Mouse (Mus musculus): ENCODE results near the gene Mcemp1.

Mcemp1 gene

GRCm38 (mm10) chr8:3671980-3672491 is 6.5 kb downstream of the Mcemp1 start, which contains the start of gene Fcor:
Gene Fcor, minus strand, starts transcription at chr8:3672362.
- DNase-seq (ENCODE audit: low read depth): peak; percentile 91

DNA sequence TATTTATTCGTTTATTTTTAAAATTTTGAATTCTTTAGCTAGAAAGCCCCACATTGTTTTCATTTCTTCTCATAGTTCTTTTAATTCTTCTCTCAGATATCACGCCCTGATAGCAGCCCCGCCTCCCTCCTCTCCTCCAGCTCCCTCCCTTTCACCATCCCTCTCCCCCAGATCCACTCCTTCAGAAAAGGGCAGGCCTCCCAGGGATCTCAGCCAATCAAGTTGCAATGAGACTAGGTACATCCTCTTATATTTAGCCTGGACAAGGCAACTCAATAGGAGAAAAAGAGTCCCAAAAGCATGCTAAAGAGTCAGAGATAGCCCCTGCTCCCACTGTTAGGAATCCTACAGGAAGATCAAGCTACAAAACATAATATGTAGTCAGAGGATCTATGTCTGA is 9.1 kb downstream of the Mcemp1 start:
- no peak for DNase-seq (ENCODE audit: low read depth)

DNA sequence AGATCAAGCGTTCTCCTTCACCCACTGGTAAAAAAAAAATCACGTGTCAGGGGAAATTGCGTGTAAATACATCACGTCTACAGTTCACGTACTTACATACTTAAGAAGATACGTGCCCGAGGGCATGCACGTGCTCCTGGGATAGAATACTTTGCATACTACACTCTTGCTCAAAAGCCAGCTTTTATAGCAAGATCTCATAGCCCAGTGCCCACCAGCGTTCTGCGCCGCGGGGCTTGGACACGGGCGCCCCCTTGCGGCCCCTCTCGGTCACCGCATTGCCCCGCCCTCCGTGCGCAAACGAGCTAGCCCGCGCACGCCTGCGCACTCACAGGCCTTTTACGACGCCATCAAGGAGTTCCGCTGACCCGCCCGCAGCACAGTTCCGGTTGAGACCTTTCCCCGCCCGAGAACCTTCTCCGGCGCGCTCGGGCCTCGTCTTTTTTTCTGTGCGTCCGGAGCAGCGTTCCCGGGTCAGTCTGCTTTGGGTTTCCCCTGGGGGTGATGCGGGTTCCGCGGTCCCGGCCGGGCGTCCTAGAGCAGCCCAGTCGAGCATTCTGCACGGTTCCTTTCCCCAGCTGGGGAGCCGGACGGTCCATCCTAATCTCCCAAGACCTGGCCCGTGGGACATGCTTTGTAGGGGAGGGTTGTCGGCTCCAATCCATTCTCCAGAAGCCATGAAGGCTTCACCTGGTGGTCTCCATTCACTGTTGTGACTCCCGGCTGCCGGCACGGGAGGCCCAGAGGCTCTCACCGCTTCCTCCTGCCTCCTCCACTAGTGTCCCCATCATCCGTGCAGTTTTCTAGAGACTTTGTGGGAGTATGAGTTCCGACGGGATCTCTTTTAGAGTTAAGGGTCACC is 10.8 kb downstream of the Mcemp1 start, which contains the start of gene Trappc5:
TSS of gene Trappc5 (plus strand) at position 169 of the 862 bp plus-strand sequence.
- DNase-seq (ENCODE audit: low read depth): peak; percentile 96

DNA sequence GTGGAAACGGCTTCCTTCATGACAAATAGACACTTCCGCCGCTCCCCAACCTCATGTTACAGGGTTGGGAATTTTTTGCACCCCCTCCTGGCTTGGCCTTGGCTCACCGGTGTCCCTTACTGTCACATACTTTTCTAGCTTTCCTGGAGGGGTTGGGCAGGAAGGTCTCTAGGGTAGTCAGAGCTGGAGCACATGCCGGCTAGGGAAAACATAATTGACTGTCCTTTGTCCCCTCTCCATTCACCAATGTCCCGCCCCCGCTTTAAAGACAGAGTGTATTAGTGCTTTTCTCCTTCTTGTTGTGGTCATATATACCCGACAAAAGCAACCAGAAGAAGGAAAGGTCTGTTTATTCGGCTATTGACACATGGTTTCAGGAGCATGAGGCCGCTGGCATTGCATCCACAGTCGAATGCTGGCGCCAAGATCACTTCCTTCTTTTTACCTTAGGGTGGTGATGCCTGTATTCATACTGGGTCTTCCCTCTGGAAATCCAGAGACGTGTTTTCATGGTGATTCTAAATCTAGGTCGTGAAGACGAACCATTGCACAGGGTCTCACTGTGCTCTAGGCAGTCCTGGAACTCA is 11.5 kb downstream of the Mcemp1 start:
- peak; percentile 57 for DNase-seq (ENCODE audit: low read depth)

DNA sequence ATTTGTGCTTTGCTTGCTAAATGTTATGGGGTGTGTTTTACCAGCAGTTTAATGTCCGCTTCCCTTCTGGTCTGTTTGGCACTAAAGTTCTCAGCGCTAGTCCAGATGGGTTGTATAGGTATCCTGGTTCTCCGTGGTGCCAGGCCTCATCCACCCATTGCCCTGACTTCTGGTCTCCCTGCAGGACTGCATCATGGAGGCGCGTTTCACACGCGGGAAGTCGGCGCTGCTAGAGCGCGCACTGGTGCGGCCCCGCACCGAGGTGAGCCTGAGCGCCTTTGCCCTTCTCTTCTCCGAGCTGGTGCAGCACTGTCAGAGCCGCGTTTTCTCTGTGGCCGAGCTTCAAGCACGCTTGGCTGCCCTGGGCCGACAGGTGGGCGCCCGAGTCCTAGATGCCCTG is 13.3 kb downstream of the Mcemp1 start:
- no peak for DNase-seq (ENCODE audit: low read depth)

DNA sequence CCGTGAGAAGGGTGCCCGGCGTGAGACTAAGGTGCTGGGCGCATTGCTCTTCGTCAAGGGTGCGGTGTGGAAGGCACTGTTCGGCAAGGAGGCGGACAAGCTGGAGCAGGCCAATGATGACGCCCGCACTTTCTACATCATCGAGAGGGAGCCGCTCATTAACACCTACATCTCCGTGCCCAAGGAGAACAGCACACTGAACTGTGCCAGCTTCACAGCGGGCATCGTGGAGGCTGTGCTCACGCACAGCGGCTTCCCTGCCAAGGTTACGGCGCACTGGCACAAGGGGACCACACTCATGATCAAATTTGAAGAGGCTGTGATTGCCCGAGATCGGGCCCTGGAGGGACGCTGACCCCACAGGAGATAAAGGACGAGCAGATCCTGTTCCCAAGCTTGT is 13.7 kb downstream of the Mcemp1 start:
- no peak for DNase-seq (ENCODE audit: low read depth)

- no peak for DNase-seq (ENCODE audit: low read depth)
Measured at GRCm38 (mm10) chr8:3679656-3680055, 14.1 kb downstream of the Mcemp1 start.

GRCm38 (mm10) chr8:3682435-3682834 is 16.9 kb downstream of the Mcemp1 start:
- no peak for DNase-seq (ENCODE audit: low read depth)

DNA sequence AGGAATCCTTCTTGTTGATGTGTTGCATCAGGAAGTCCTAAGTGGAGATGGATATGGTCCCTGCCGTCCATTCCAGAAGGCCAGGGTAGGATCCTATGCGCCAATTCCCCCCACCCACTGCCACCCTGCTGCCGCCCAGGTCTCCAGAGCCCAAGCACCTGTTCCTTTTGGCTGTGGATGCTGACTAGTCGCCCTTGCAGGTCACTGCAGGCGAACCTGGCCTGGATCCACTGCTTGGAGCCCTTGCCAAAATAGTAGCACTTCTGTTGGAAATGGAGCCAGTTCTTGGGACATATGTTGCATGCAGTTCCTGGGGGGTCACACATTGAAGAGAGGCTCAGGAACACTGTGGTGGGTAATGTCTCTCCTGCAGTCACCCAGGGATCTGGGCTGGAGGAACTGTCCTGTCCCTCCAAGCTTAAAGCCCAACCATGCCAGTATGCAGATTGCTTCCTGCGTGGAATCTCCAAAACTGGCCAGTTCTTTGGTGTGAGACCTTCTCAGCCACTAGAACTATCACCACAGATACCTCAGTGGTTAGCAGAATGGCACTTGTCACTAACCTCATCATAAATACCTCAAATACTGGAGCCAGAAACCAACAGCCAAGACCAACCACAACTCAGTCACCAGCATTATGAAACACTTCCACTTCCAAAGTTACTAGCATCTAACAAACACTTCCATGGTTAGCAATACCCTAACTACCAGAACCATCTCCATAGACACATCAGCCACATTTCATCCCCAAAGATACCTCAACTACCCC is 18.0 kb downstream of the Mcemp1 start:
- DNase-seq (ENCODE audit: low read depth): no peak

- DNase-seq (ENCODE audit: low read depth): no peak
Measured at GRCm38 (mm10) chr8:3684530-3684929, 19.0 kb downstream of the Mcemp1 start.

- DNase-seq (ENCODE audit: low read depth): no peak
Measured at GRCm38 (mm10) chr8:3685422-3685821, 19.9 kb downstream of the Mcemp1 start.

- DNase-seq (ENCODE audit: low read depth): no peak
Measured at GRCm38 (mm10) chr8:3687537-3687936, 22.0 kb downstream of the Mcemp1 start.

- no peak for DNase-seq (ENCODE audit: low read depth)
Measured at GRCm38 (mm10) chr8:3690774-3691173, 25.2 kb downstream of the Mcemp1 start.

- DNase-seq (ENCODE audit: low read depth): no peak
Measured at GRCm38 (mm10) chr8:3694121-3694520, 28.6 kb downstream of the Mcemp1 start, which contains the start of gene Fcer2a. Gene Fcer2a, minus strand, starts transcription at chr8:3694175.

DNA sequence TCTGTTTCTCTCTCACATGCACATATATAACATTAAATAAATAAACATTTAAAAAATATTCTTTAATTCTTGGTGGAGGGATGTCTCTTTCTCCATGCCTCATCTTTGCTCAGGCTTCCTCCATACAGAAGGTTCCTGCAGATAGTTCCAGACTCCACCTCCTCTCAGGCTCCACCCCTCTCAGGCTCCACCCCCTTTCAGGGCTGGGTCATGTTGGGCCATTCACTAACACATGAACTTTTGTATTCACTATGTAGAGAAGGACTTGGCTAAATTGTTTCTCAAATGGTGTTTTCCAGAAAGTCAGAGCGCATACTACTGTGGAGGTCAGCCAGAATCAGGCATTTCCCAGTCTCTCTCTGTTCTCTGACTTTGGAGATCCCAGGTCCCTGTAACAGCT is 35.9 kb downstream of the Mcemp1 start:
- DNase-seq (ENCODE audit: low read depth): no peak

- DNase-seq (ENCODE audit: low read depth): peak; percentile 17
Measured at GRCm38 (mm10) chr8:3705711-3706110, 40.2 kb downstream of the Mcemp1 start.

- no peak for DNase-seq (ENCODE audit: low read depth)
Measured at GRCm38 (mm10) chr8:3707611-3708010, 42.1 kb downstream of the Mcemp1 start.

GRCm38 (mm10) chr8:3710312-3710711 is 44.8 kb downstream of the Mcemp1 start:
- no peak for DNase-seq (ENCODE audit: low read depth)

GRCm38 (mm10) chr8:3711646-3712045 is 46.1 kb downstream of the Mcemp1 start:
- no peak for DNase-seq (ENCODE audit: low read depth)

DNA sequence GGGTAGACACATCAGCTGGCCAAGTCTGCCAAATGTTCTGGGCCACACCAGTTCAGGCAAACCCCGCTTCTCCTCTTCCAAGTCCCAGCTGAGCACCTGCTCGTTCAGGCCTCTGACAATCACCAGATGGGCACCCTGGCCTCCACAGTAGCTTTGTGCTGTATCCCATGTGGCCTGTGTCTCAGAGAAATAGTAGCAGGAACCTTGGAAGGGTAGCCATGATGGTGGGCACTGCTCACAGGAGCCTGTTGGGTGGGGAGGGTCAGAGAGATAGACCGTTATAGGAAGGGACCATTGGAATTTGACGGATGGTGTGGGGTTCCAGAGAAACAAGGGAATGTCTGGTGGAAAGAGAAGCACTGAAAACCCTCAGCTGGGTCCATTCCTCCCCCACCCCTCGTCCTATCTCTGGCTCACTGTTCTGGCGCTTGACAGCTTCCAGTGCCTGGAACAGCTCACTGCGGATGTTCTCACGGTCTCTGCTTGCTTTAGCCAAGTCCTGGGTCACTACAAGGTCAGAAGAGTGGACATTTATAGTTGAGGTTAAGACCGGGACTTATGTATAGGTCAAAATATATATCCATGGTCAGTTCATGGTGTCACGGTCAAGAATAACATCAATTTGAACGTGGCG is 51.9 kb downstream of the Mcemp1 start:
- no peak for DNase-seq (ENCODE audit: low read depth)

- DNase-seq (ENCODE audit: low read depth): peak; percentile 60
Measured at GRCm38 (mm10) chr8:3718559-3718958, 53.0 kb downstream of the Mcemp1 start.

All from induced T-regulatory cell, adult 2 months (primary cell).